Mouse (Mus musculus): ENCODE measurements around the gene Jaml.

- TF ChIP-seq CTCF (conservative IDR thresholded peaks at IDR 0.05; ENCODE audit: low read length) (no peak), NANOG (IDR thresholded peaks at IDR 0.05; ENCODE audit: borderline replicate concordance, low read length) (no peak), POU5F1 (IDR thresholded peaks at IDR 0.05; ENCODE audit: borderline replicate concordance, low read length) (no peak)
These were observed 39.6 kb downstream of the Jaml start for GRCm38 (mm10) chr9:45118552-45118951.
